Mouse (Mus musculus) MEL (cell line): ENCODE data around the gene Exoc4. TPM values are rescaled to one million over a fixed set of nuclear protein-coding genes. Genes with fewer than 3 reads are reported as not detected.

Experiments used
- DNase-seq: peaks from one replicate; pipeline ENCODE4 v3.0.0; 2011; ENCODE audit warnings: low read depth, low spot score
- H3K27ac ChIP-seq: 2 replicates; pipeline ENCODE4 v1.5.1; 2012; ENCODE audit warnings: low read depth, mild to moderate bottlenecking, control low read depth, low read length, moderate library complexity; ENCODE audit not compliant: control insufficient read depth
- H3K27me3 ChIP-seq, 2 experiments: fragments of 150-350 bp in 1 of 2; sonication (generic) in 1 of 2; 2 replicates each; pipeline ENCODE4 v1.6.1; 2012; ENCODE audit warnings: low read length in 2 of 2, mild to moderate bottlenecking in 2 of 2, improper control_type of control experiment in 1 of 2, moderate library complexity in 1 of 2; ENCODE audit not compliant: insufficient read depth in 2 of 2, control insufficient read depth in 1 of 2
- H3K36me3 ChIP-seq, 2 experiments: 2 replicates each; pipeline ENCODE4 v1.6.1; 2012 to 2014; ENCODE audit warnings: low read length in 2 of 2, improper control_type of control experiment in 1 of 2, inconsistent platforms in 1 of 2, mild to moderate bottlenecking in 1 of 2; ENCODE audit not compliant: insufficient read depth in 2 of 2, control insufficient read depth in 1 of 2
- H3K4me1 ChIP-seq, 2 experiments: fragments of 150-350 bp in 1 of 2; sonication (generic) in 1 of 2; 2 replicates each; pipeline ENCODE4 v1.6.1; 2012; ENCODE audit warnings: low read length in 2 of 2, improper control_type of control experiment in 1 of 2, mild to moderate bottlenecking in 1 of 2; ENCODE audit not compliant: insufficient read depth in 2 of 2, control insufficient read depth in 1 of 2
- H3K4me3 ChIP-seq, 2 experiments: fragments of 150-350 bp in 1 of 2; sonication (generic) in 1 of 2; 2 replicates each; pipeline ENCODE4 v1.5.1; 2012; ENCODE audit warnings: low read depth in 2 of 2, low read length in 2 of 2, mild to moderate bottlenecking in 2 of 2, moderate library complexity in 2 of 2, control low read depth in 1 of 2, improper control_type of control experiment in 1 of 2; ENCODE audit not compliant: control insufficient read depth in 1 of 2, insufficient read depth in 1 of 2
- H3K79me2 ChIP-seq: 2 replicates; pipeline ENCODE4 v1.6.1; 2012; ENCODE audit warnings: mild to moderate bottlenecking, low read length, moderate library complexity; ENCODE audit not compliant: control insufficient read depth, poor library complexity, insufficient read depth
- H3K9ac ChIP-seq: 2 replicates; pipeline ENCODE4 v1.6.1; 2012; ENCODE audit warnings: low read depth, mild to moderate bottlenecking, control low read depth, low read length, moderate library complexity; ENCODE audit not compliant: control insufficient read depth, poor library complexity, severe bottlenecking
- H3K9me3 ChIP-seq: fragments of 150-350 bp; sonication (generic); replicated peaks from 2 replicates; pipeline ENCODE4 v1.6.1; 2012; ENCODE audit warnings: mild to moderate bottlenecking, low read length, improper control_type of control experiment, moderate library complexity; ENCODE audit not compliant: insufficient read depth
- CHD2 ChIP-seq: IDR thresholded peaks from 2 replicates; pipeline ENCODE4 v1.6.1; 2011; ENCODE audit warnings: low read length, improper control_type of control experiment
- KAT2A ChIP-seq: conservative IDR thresholded peaks from 2 replicates; pipeline ENCODE4 v1.6.1; 2012; ENCODE audit warnings: low read depth, low read length, improper control_type of control experiment, inconsistent platforms
- MAFK ChIP-seq: IDR thresholded peaks from 2 replicates; pipeline ENCODE4 v1.6.1; 2011; ENCODE audit warnings: low read depth, mild to moderate bottlenecking, low read length, improper control_type of control experiment, borderline replicate concordance
- MAX ChIP-seq: IDR thresholded peaks from 2 replicates; pipeline ENCODE4 v1.6.1; 2011; ENCODE audit warnings: low read length, improper control_type of control experiment
- MXI1 ChIP-seq: IDR thresholded peaks from 2 replicates; pipeline ENCODE4 v1.6.1; 2011; ENCODE audit warnings: mild to moderate bottlenecking, low read depth, low read length, improper control_type of control experiment
- MYB ChIP-seq: IDR thresholded peaks from 2 replicates; pipeline ENCODE4 v1.6.1; 2011; ENCODE audit warnings: mild to moderate bottlenecking, low read depth, low read length, improper control_type of control experiment
- NELFE ChIP-seq: IDR thresholded peaks from 2 replicates; pipeline ENCODE4 v1.6.1; 2011; ENCODE audit warnings: low read depth, low read length, improper control_type of control experiment
- NRF1 ChIP-seq: IDR thresholded peaks from 2 replicates; pipeline ENCODE4 v1.6.1; 2014; ENCODE audit warnings: low read depth, mild to moderate bottlenecking, inconsistent platforms, low read length, improper control_type of control experiment, moderate library complexity; ENCODE audit not compliant: poor library complexity, insufficient read depth, severe bottlenecking
- POLR2A ChIP-seq, 2 experiments: IDR thresholded peaks; 2 replicates each; pipeline ENCODE4 v1.6.1; 2011 to 2012; ENCODE audit warnings: low read length in 2 of 2, mild to moderate bottlenecking in 2 of 2, control low read depth in 1 of 2, improper control_type of control experiment in 1 of 2, low read depth in 1 of 2, moderate library complexity in 1 of 2; ENCODE audit not compliant: control insufficient read depth in 1 of 2, insufficient read depth in 1 of 2, poor library complexity in 1 of 2
- TAL1 ChIP-seq: IDR thresholded peaks from 2 replicates; pipeline ENCODE4 v1.6.1; 2012; ENCODE audit warnings: mild to moderate bottlenecking, inconsistent platforms, low read length, moderate library complexity, mixed read lengths
- TBP ChIP-seq: IDR thresholded peaks from 2 replicates; pipeline ENCODE4 v1.8.0; 2011; ENCODE audit warnings: low read depth, low read length, improper control_type of control experiment
- UBTF ChIP-seq: IDR thresholded peaks from 2 replicates; pipeline ENCODE4 v1.6.1; 2012; ENCODE audit warnings: low read depth, mild to moderate bottlenecking, inconsistent platforms, low read length, improper control_type of control experiment, moderate library complexity, borderline replicate concordance; ENCODE audit not compliant: insufficient read depth
- polyA plus RNA-seq, 2 experiments: library from polyadenylated mRNA; stranded (reverse) in 1 of 2; unstranded in 1 of 2; fragments of >175 nt in 1 of 2; fragments of >200 nt in 1 of 2; gene quantifications; 2 replicates each; pipeline versions ENCODE4 v1.2.1 to v1.2.4; 2012; ENCODE audit warnings: low replicate concordance in 2 of 2, low read depth in 1 of 2; ENCODE audit not compliant: insufficient read length in 2 of 2, insufficient read depth in 1 of 2, missing spikeins in 1 of 2
- total RNA-seq: library from RNA; depleted of rRNA; stranded (reverse); fragments of 300-350 nt; gene quantifications from 2 replicates; pipeline ENCODE4 v1.2.3, GENCODE M21; 2012

The Exoc4 gene
- total and polyA plus RNA-seq, 3 experiments = 16.4 to 22.6 TPM; not detected in 1

- no peak overlapping the region for H3K4me3 ChIP-seq
- no peaks in the 10 kb centered on the region; a peak in 1 of 4 replicates for H3K27me3 ChIP-seq
- TF ChIP-seq CHD2 (no peak), MXI1 (no peak)
- TF ChIP-seq, all 39 proteins: peak for 0
- Histone ChIP-seq H3K36me3 (no peaks in the 10 kb centered on the region), H3K9me3 (no peaks in the 10 kb centered on the region), H3K4me1 (no peaks in the 10 kb centered on the region), H3K79me2 (no peaks in the 10 kb centered on the region), H3K9ac (no peak overlapping the region), H3K27ac (no peak overlapping the region)
- DNase-seq = no peak
Measured at GRCm38 (mm10) chr6:33998590-33998989, 749.7 kb downstream of the Exoc4 start.

- Histone ChIP-seq H3K27me3 (no peaks in the 10 kb centered on the region; a peak in 1 of 4 replicates), H3K79me2 (no peaks in the 10 kb centered on the region), H3K4me3 (no peak overlapping the region), H3K4me1 (no peaks in the 10 kb centered on the region), H3K9ac (no peak overlapping the region), H3K36me3 (no peaks in the 10 kb centered on the region), H3K9me3 (no peaks in the 10 kb centered on the region), H3K27ac (no peak overlapping the region)
- no peak for DNase-seq
- TF ChIP-seq TBP = no peak
- TF ChIP-seq CHD2 = no peak
- no peak for TF ChIP-seq POLR2A (IDR thresholded peaks at IDR 0.05; ENCODE audit: control insufficient read depth in 1 of 2, insufficient read depth in 1 of 2, low read depth in 1 of 2, low read length in 2 of 2, poor library complexity in 1 of 2)
Measured at GRCm38 (mm10) chr6:33999530-33999929, 750.6 kb downstream of the Exoc4 start.

- TF ChIP-seq MYB = no peak
- TF ChIP-seq NELFE = no peak
- no peak for TF ChIP-seq KAT2A
- no peak for TF ChIP-seq POLR2A (IDR thresholded peaks at IDR 0.05; ENCODE audit: control insufficient read depth in 1 of 2, insufficient read depth in 1 of 2, low read depth in 1 of 2, low read length in 2 of 2, poor library complexity in 1 of 2)
- no peak for TF ChIP-seq UBTF
- TF ChIP-seq MAX = no peak
Measured at GRCm38 (mm10) chr6:34000644-34001043, 751.8 kb downstream of the Exoc4 start.

GRCm38 (mm10) chr6:34003033-34003432 is 754.1 kb downstream of the Exoc4 start:
- Histone ChIP-seq H3K9me3 (no peaks in the 10 kb centered on the region), H3K9ac (no peak overlapping the region), H3K4me3 (no peak overlapping the region), H3K27ac (no peak overlapping the region), H3K36me3 (no peaks in the 10 kb centered on the region), H3K4me1 (no peaks in the 10 kb centered on the region), H3K79me2 (no peaks in the 10 kb centered on the region), H3K27me3 (no peaks in the 10 kb centered on the region; a peak in 1 of 4 replicates)
- TF ChIP-seq TAL1 (no peak), MAFK (no peak), NRF1 (no peak)
- no peak for DNase-seq

More at GRCm38 (mm10) chr6:34000644-34001043, 751.8 kb downstream of the Exoc4 start:
- no peaks in the 10 kb centered on the region for H3K9me3 ChIP-seq
- no peaks in the 10 kb centered on the region for H3K79me2 ChIP-seq
- H3K4me1 ChIP-seq = no peaks in the 10 kb centered on the region
- no peaks in the 10 kb centered on the region; a peak in 1 of 4 replicates for H3K27me3 ChIP-seq
- H3K9ac ChIP-seq = no peak overlapping the region
- DNase-seq = peak; percentile 7
- H3K27ac ChIP-seq = no peak overlapping the region
- no peaks in the 10 kb centered on the region for H3K36me3 ChIP-seq
- H3K4me3 ChIP-seq = no peak overlapping the region
